Mouse (Mus musculus) mouse embryonic stem cell (cell line): ENCODE results near the gene Fam208a.

ENCODE experiments used
- in situ Hi-C, 2 experiments: fragments of 300-500 bp; cut with MboI; formaldehyde crosslinking; loops; 1 replicate in 1 of 2; 3 replicates in 1 of 2; pipeline ENCODE4 v1.14.3; 2019 to 2020; ENCODE audit warnings: low sequenced_read_pairs in 2 of 2, low pct_unique_long_range_greater_than_20kb in 1 of 2, mixed read lengths in 1 of 2; ENCODE audit not compliant: unreplicated experiment in 1 of 2

Gene Fam208a

DNA sequence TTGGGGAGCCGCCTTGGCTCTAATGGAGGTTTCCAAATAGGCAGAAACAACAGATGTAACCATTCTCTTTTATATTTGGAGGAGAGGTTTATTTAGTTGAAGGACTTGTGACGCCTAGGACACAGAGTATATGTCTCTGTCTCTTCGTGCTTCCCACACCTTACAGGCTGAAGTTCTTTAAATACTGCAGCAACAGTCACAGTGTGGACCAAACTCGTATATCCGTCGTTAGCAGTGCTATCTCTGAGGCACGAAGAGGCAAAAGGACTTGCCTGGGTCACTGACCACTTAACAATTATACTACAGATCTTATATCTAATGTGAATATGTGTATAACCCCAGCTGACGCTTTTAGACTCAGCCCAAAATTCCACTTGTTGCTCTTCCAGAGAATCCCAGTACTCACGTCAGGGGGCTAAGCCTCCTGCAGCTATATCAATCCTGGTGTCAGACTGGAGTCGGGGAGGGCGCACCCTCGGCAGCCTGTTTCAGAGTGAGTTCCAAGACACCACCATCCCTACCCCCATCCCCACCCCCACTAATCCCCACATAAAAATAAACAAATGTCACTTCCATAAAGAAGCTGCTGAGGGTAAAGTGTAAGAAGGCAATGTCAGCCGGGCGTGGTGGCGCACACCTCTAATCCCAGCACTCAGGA is 80.1 kb downstream of the Fam208a start:
- in situ Hi-C loops: no loop called here

DNA sequence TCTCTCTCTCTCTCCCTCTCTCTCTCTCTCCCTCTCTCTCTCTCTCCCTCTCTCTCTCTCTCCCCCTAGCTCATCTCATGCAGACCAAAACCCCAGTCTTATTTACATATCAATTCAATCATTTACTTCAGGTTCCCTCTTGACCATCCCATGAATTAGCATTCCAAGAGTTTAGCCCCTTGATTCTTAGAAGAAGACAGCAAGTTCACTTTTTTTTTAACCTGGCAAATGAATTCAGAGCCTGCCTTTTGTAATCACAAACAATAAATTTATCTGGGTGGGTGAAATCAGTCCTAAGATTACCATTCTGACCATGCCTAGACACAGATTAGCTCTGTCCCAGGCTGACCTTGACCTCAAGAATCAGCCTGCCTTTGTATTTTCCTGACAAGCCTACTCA is 95.9 kb downstream of the Fam208a start:
- in situ Hi-C loops: no loop called here
